Mouse (Mus musculus) lung, embryonic 16.5 days (tissue): ENCODE measurements around the gene Spindoc. TPM values are rescaled to one million over a fixed set of nuclear protein-coding genes. Genes with fewer than 3 reads are reported as not detected.

Experiments
- ATAC-seq: fragments of 200-750 bp; cut with Nextera tagmentation; 2 replicates; pipeline ENCODE4 v1.8.0; 2017; ENCODE audit warnings: low read depth, mild to moderate bottlenecking, moderate library complexity
- H3K27ac ChIP-seq: fragments of 300-500 bp; sonication (generic); 2 replicates; pipeline ENCODE4 v1.5.1; 2014; ENCODE audit warnings: mild to moderate bottlenecking, control low read depth, low read length
- H3K27me3 ChIP-seq: fragments of 300-500 bp; sonication (generic); 2 replicates; pipeline ENCODE4 v1.6.1; 2014; ENCODE audit warnings: low read depth, low read length, mixed read lengths; ENCODE audit not compliant: control insufficient read depth, insufficient read depth
- H3K36me3 ChIP-seq: fragments of 300-500 bp; sonication (generic); 2 replicates; pipeline ENCODE4 v1.6.1; 2014; ENCODE audit warnings: low read length; ENCODE audit not compliant: control insufficient read depth, insufficient read depth
- H3K4me1 ChIP-seq: fragments of 300-500 bp; sonication (generic); replicated peaks from 2 replicates; pipeline ENCODE4 v1.6.1; 2014; ENCODE audit warnings: low read length, mixed read lengths; ENCODE audit not compliant: control insufficient read depth, insufficient read depth
- H3K4me2 ChIP-seq: fragments of 300-500 bp; sonication (generic); 2 replicates; pipeline ENCODE4 v1.6.1; 2014; ENCODE audit warnings: low read depth, low read length, control low read depth
- H3K4me3 ChIP-seq: fragments of 300-500 bp; sonication (generic); 2 replicates; pipeline ENCODE4 v1.5.1; 2014; ENCODE audit warnings: mild to moderate bottlenecking, low read length, control low read depth
- H3K9ac ChIP-seq: fragments of 300-500 bp; sonication (generic); 2 replicates; pipeline ENCODE4 v1.6.1; 2014; ENCODE audit warnings: low read length, control low read depth
- H3K9me3 ChIP-seq: fragments of 300-500 bp; sonication (generic); 2 replicates; pipeline ENCODE4 v1.6.1; 2016; ENCODE audit warnings: low read length; ENCODE audit not compliant: control insufficient read depth
- WGBS: fragments of 180-500 bp; shearing (Covaris S2); extraction: QIAGEN DNeasy Blood & Tissue Kit; methylation state at CpG from one replicate; pipeline ENCODE4 v1.1.7; 2014; 5-methylcytosine and 5-hydroxymethylcytosine counted together
- polyA plus RNA-seq: library from polyadenylated mRNA; unstranded; fragments of >200 nt; fragmentation: Nextera tagmentation; extraction: Ambion mirVana; gene quantifications from 2 replicates; pipeline ENCODE4 v1.2.1, GENCODE M21; 2015

Spindoc gene
- polyA plus RNA-seq, 1 experiment from 2014 or later = 25.7 TPM

- Histone ChIP-seq H3K27me3 (no peaks in the 10 kb centered on the region), H3K27ac (peak overlapping the region; percentile 84), H3K4me2 (peak overlapping the region; percentile 90), H3K4me1 (peaks cover 39% of the 10 kb centered on the region), H3K9me3 (no peaks in the 10 kb centered on the region), H3K9ac (peak overlapping the region; percentile 96), H3K4me3 (peak overlapping the region; percentile 92), H3K36me3 (no peaks in the 10 kb centered on the region)
- WGBS = under 1% methylated on average over 28 of the region's 46 CpGs
- ATAC-seq = no peak; the same call in 1 of the 2 replicates
Observed at GRCm38 (mm10) chr19:7340780-7341475, 41.9 kb downstream of the Spindoc start.

GRCm38 (mm10) chr19:7340371-7340779 is 42.4 kb downstream of the Spindoc start:
- WGBS = 2% methylated on average over 15 of the region's 15 CpGs
- Histone ChIP-seq H3K27me3 (no peaks in the 10 kb centered on the region), H3K27ac (peak overlapping the region; percentile 84; the same call in 1 of the 2 replicates), H3K4me3 (peak overlapping the region; percentile 92), H3K4me1 (peaks cover 39% of the 10 kb centered on the region), H3K9me3 (no peaks in the 10 kb centered on the region), H3K9ac (peak overlapping the region; percentile 96), H3K36me3 (no peaks in the 10 kb centered on the region), H3K4me2 (peak overlapping the region; percentile 90)
- ATAC-seq = no peak

GRCm38 (mm10) chr19:7339867-7340266 is 42.9 kb downstream of the Spindoc start:
- Histone ChIP-seq H3K4me3 (peak overlapping the region; percentile 92), H3K9ac (peak overlapping the region; percentile 96), H3K36me3 (no peaks in the 10 kb centered on the region), H3K4me1 (peaks cover 39% of the 10 kb centered on the region), H3K27ac (no peak overlapping the region), H3K4me2 (peak overlapping the region; percentile 90), H3K9me3 (no peaks in the 10 kb centered on the region), H3K27me3 (no peaks in the 10 kb centered on the region)
- 21% methylated on average over 4 of the region's 4 CpGs for WGBS
- ATAC-seq = no peak

- Histone ChIP-seq H3K9me3 (no peaks in the 10 kb centered on the region), H3K27me3 (no peaks in the 10 kb centered on the region), H3K9ac (peak overlapping the region; percentile 96), H3K4me3 (peak overlapping the region; percentile 92), H3K27ac (peak overlapping the region; percentile 26; the same call in 1 of the 2 replicates), H3K4me1 (peaks cover 43% of the 10 kb centered on the region), H3K4me2 (peak overlapping the region; percentile 90), H3K36me3 (no peaks in the 10 kb centered on the region)
- ATAC-seq = no peak
- 39% methylated on average over 5 of the region's 5 CpGs for WGBS
Observed at GRCm38 (mm10) chr19:7339026-7339425, 43.8 kb downstream of the Spindoc start.

GRCm38 (mm10) chr19:7337781-7338342 is 44.9 kb downstream of the Spindoc start:
- Histone ChIP-seq H3K27ac (0 out of 2 replicates have a peak overlapping the region, but pooled peaks have one; percentile 11), H3K9ac (no peak overlapping the region), H3K27me3 (no peaks in the 10 kb centered on the region), H3K9me3 (no peaks in the 10 kb centered on the region), H3K4me1 (peaks cover 47% of the 10 kb centered on the region), H3K4me2 (no peak overlapping the region), H3K4me3 (no peak overlapping the region), H3K36me3 (no peaks in the 10 kb centered on the region)
- ATAC-seq = no peak
- 65% methylated on average over 2 of the region's 2 CpGs for WGBS

GRCm38 (mm10) chr19:7335656-7336055 is 47.1 kb downstream of the Spindoc start:
- Histone ChIP-seq H3K4me3 (no peak overlapping the region), H3K4me1 (peaks cover 43% of the 10 kb centered on the region), H3K36me3 (no peaks in the 10 kb centered on the region), H3K4me2 (no peak overlapping the region), H3K9ac (no peak overlapping the region), H3K27ac (no peak overlapping the region), H3K27me3 (no peaks in the 10 kb centered on the region), H3K9me3 (no peaks in the 10 kb centered on the region)
- ATAC-seq = no peak
- 52% methylated on average over 4 of the region's 4 CpGs for WGBS

GRCm38 (mm10) chr19:7334049-7334448 is 48.7 kb downstream of the Spindoc start:
- ATAC-seq = peak; percentile 93
- H3K9ac ChIP-seq = no peak overlapping the region
- peaks cover 30% of the 10 kb centered on the region for H3K4me1 ChIP-seq
- H3K36me3 ChIP-seq = no peaks in the 10 kb centered on the region
- peak overlapping the region; percentile 25 for H3K4me2 ChIP-seq
- H3K27me3 ChIP-seq = no peaks in the 10 kb centered on the region
- no peaks in the 10 kb centered on the region for H3K9me3 ChIP-seq
- 31% methylated on average over 2 of the region's 2 CpGs for WGBS
- H3K4me3 ChIP-seq = no peak overlapping the region
- peak overlapping the region; percentile 68 for H3K27ac ChIP-seq

GRCm38 (mm10) chr19:7321391-7321790 is 61.4 kb downstream of the Spindoc start:
- no peak for ATAC-seq
- no peaks in the 10 kb centered on the region for H3K27me3 ChIP-seq
- no peaks in the 10 kb centered on the region for H3K9me3 ChIP-seq

GRCm38 (mm10) chr19:7320181-7320580 is 62.6 kb downstream of the Spindoc start:
- Histone ChIP-seq H3K27me3 (no peaks in the 10 kb centered on the region), H3K36me3 (no peaks in the 10 kb centered on the region), H3K9ac (no peak overlapping the region), H3K4me2 (no peak overlapping the region), H3K9me3 (no peaks in the 10 kb centered on the region), H3K27ac (no peak overlapping the region), H3K4me3 (no peak overlapping the region), H3K4me1 (peaks cover 8% of the 10 kb centered on the region)
- no peak for ATAC-seq
- whole genome bisulfite sequencing = 41% methylated on average over 2 of the region's 2 CpGs

More at GRCm38 (mm10) chr19:7321391-7321790, 61.4 kb downstream of the Spindoc start:
- Histone ChIP-seq H3K36me3 (no peaks in the 10 kb centered on the region), H3K4me1 (peaks cover 4% of the 10 kb centered on the region), H3K4me2 (no peak overlapping the region), H3K9ac (no peak overlapping the region), H3K27ac (no peak overlapping the region), H3K4me3 (no peak overlapping the region)
- 94% methylated on average over 3 of the region's 3 CpGs for WGBS
